Mouse (Mus musculus) cerebellum, adult 2 months (tissue): ENCODE data around the gene Suox.
A peak's percentile ranks its signal among the peaks of the same experiment; 100 is the strongest.

Experiments used
- CTCF ChIP-seq: fragments of 200-500 bp; IDR thresholded peaks from 2 replicates; pipeline ENCODE4 v1.5.1; 2011; ENCODE audit warnings: low read depth, mild to moderate bottlenecking, control low read depth, low read length, moderate library complexity, borderline replicate concordance; ENCODE audit not compliant: insufficient read depth
- POLR2A ChIP-seq: fragments of 200-500 bp; IDR thresholded peaks from 2 replicates; pipeline ENCODE4 v1.6.1; 2011; ENCODE audit warnings: low read length, control low read depth, borderline replicate concordance; ENCODE audit not compliant: insufficient read depth

GRCm38 (mm10) chr10:128668790-128669672 is 4.8 kb downstream of the Suox start:
- peak; percentile 67; the same call in 1 of the 2 replicates for TF ChIP-seq POLR2A
- no peak for TF ChIP-seq CTCF
